Mouse (Mus musculus): ENCODE data around the gene Cgn. TPM values are rescaled to one million over a fixed set of nuclear protein-coding genes. Genes with fewer than 3 reads are reported as not detected.
"Not testable (repeated sequence)": the region's sequence is repeated elsewhere in the genome, so short reads cannot be mapped to it uniquely, and the experiment has no call there.

The Cgn gene
- total and polyA plus RNA-seq, 3 experiments, result 0.04 to 0.86 TPM; not detected in 1

- H3K4me3 ChIP-seq (ENCODE audit: control insufficient read depth in 1 of 2, insufficient read depth in 1 of 2, low read depth in 2 of 2, low read length in 2 of 2); H3K9ac ChIP-seq (ENCODE audit: control insufficient read depth, low read depth, low read length, poor library complexity, severe bottlenecking); H3K36me3 ChIP-seq (ENCODE audit: control insufficient read depth in 1 of 2, insufficient read depth in 2 of 2, low read length in 2 of 2); H3K27me3 ChIP-seq (ENCODE audit: control insufficient read depth in 1 of 2, insufficient read depth in 2 of 2, low read length in 2 of 2); H3K9me3 ChIP-seq (replicated peaks; ENCODE audit: insufficient read depth, low read length); H3K79me2 ChIP-seq (ENCODE audit: control insufficient read depth, insufficient read depth, low read length, poor library complexity); H3K27ac ChIP-seq (ENCODE audit: control insufficient read depth, low read depth, low read length); H3K4me1 ChIP-seq (ENCODE audit: control insufficient read depth in 1 of 2, insufficient read depth in 2 of 2, low read length in 2 of 2): not testable (repeated sequence)
- TF ChIP-seq GATA1 (IDR thresholded peaks at IDR 0.05; ENCODE audit: low read depth, low read length) (0 out of 2 replicates have a peak, but pooled peaks have one; percentile 9), CTCF (IDR thresholded peaks at IDR 0.05 in 2 of 3, conservative IDR thresholded peaks at IDR 0.05 in 1 of 3; ENCODE audit: control insufficient read depth in 1 of 3, insufficient read depth in 1 of 3, low read depth in 2 of 3, low read length in 3 of 3, poor library complexity in 1 of 3, severe bottlenecking in 1 of 3) (peak in 2 of 3 experiments; percentile 17 to 31; a peak in 3 of 6 replicates), RAD21 (IDR thresholded peaks at IDR 0.05; ENCODE audit: low read depth, low read length) (peak; percentile 5; the same call in 1 of the 2 replicates)
- DNase-seq (ENCODE audit: low read depth, low spot score), result peak; percentile 28
These were observed 21.6 kb downstream of the Cgn start for GRCm38 (mm10) chr3:94764545-94765292.

GRCm38 (mm10) chr3:94758427-94758826 is 27.9 kb downstream of the Cgn start:
- H3K9ac ChIP-seq (ENCODE audit: control insufficient read depth, low read depth, low read length, poor library complexity, severe bottlenecking); H3K36me3 ChIP-seq (ENCODE audit: control insufficient read depth in 1 of 2, insufficient read depth in 2 of 2, low read length in 2 of 2); H3K79me2 ChIP-seq (ENCODE audit: control insufficient read depth, insufficient read depth, low read length, poor library complexity); H3K27ac ChIP-seq (ENCODE audit: control insufficient read depth, low read depth, low read length); H3K9me3 ChIP-seq (replicated peaks; ENCODE audit: insufficient read depth, low read length); H3K27me3 ChIP-seq (ENCODE audit: control insufficient read depth in 1 of 2, insufficient read depth in 2 of 2, low read length in 2 of 2): not testable (repeated sequence)
- TF ChIP-seq SIN3A (IDR thresholded peaks at IDR 0.05; ENCODE audit: low read length) (peak; percentile 41; the same call in 1 of the 2 replicates), RCOR1 (IDR thresholded peaks at IDR 0.05; ENCODE audit: low read depth, low read length) (0 out of 2 replicates have a peak, but pooled peaks have one; percentile 8), USF1 (IDR thresholded peaks at IDR 0.05; ENCODE audit: low read depth, low read length) (0 out of 2 replicates have a peak, but pooled peaks have one; percentile 15)
- Histone ChIP-seq H3K4me1 (ENCODE audit: control insufficient read depth in 1 of 2, insufficient read depth in 2 of 2, low read length in 2 of 2) (peaks cover 4 to 12% of the 10 kb centered on the region in 2 experiments; a peak in 2 of 4 replicates), H3K4me3 (ENCODE audit: control insufficient read depth in 1 of 2, insufficient read depth in 1 of 2, low read depth in 2 of 2, low read length in 2 of 2) (peak overlapping the region in 1 of 2 experiments; percentile 11; a peak in 1 of 4 replicates)
- peak; percentile 91 for DNase-seq (ENCODE audit: low read depth, low spot score)

- H3K4me3 ChIP-seq (ENCODE audit: control insufficient read depth in 1 of 2, insufficient read depth in 1 of 2, low read depth in 2 of 2, low read length in 2 of 2), result peak overlapping the region; percentile 26 to 47; a peak in 3 of 4 replicates
- not testable (repeated sequence) for H3K27me3 ChIP-seq (ENCODE audit: control insufficient read depth in 1 of 2, insufficient read depth in 2 of 2, low read length in 2 of 2); H3K9me3 ChIP-seq (replicated peaks; ENCODE audit: insufficient read depth, low read length); H3K79me2 ChIP-seq (ENCODE audit: control insufficient read depth, insufficient read depth, low read length, poor library complexity); DNase-seq (ENCODE audit: low read depth, low spot score); H3K9ac ChIP-seq (ENCODE audit: control insufficient read depth, low read depth, low read length, poor library complexity, severe bottlenecking); H3K36me3 ChIP-seq (ENCODE audit: control insufficient read depth in 1 of 2, insufficient read depth in 2 of 2, low read length in 2 of 2); H3K27ac ChIP-seq (ENCODE audit: control insufficient read depth, low read depth, low read length)
- H3K4me1 ChIP-seq (ENCODE audit: control insufficient read depth in 1 of 2, insufficient read depth in 2 of 2, low read length in 2 of 2), result peaks cover 4 to 12% of the 10 kb centered on the region in 2 experiments; a peak in 2 of 4 replicates
- 0 out of 2 replicates have a peak, but pooled peaks have one; percentile 19 for TF ChIP-seq MXI1 (IDR thresholded peaks at IDR 0.05; ENCODE audit: low read depth, low read length)
- 0 out of 2 replicates have a peak, but pooled peaks have one; percentile 11 for TF ChIP-seq NELFE (IDR thresholded peaks at IDR 0.05; ENCODE audit: low read depth, low read length)
- TF ChIP-seq SIN3A (IDR thresholded peaks at IDR 0.05; ENCODE audit: low read length), result peak; percentile 18; the same call in 1 of the 2 replicates
- TF ChIP-seq POLR2A (IDR thresholded peaks at IDR 0.05; ENCODE audit: control insufficient read depth in 1 of 2, insufficient read depth in 1 of 2, low read depth in 1 of 2, low read length in 2 of 2, poor library complexity in 1 of 2), result 0 out of 4 replicates have a peak, but pooled peaks of 1 of the 2 experiments have one; percentile 35
These were observed 28.3 kb downstream of the Cgn start for GRCm38 (mm10) chr3:94758056-94758409.
